Mouse (Mus musculus): ENCODE results near the gene Snx17. TPM values are rescaled to one million over a fixed set of nuclear protein-coding genes. Genes with fewer than 3 reads are reported as not detected.
A peak's percentile ranks its signal among the peaks of the same experiment; 100 is the strongest.

The Snx17 gene
- polyA plus RNA-seq, 1 experiment from 2014 or later: 139 TPM

GRCm38 (mm10) chr5:31188223-31188840, 4.7 kb upstream of the Snx17 start:
- H3K27ac ChIP-seq (replicated peaks): no peak overlapping the region
- no peaks in the 10 kb centered on the region for H3K9me3 ChIP-seq (replicated peaks)
- no peaks in the 10 kb centered on the region for H3K27me3 ChIP-seq (ENCODE audit: low read depth, poor library complexity, severe bottlenecking)
- peaks cover 12% of the 10 kb centered on the region for H3K4me1 ChIP-seq
- 86% methylated on average over 4 of the region's 4 CpGs for WGBS
- DNase-seq (ENCODE audit: low spot score): no peak
- H3K36me3 ChIP-seq: peaks cover 50% of the 10 kb centered on the region
- H3K4me3 ChIP-seq: no peak overlapping the region

- no peaks in the 10 kb centered on the region for H3K9me3 ChIP-seq (replicated peaks)
Observed at GRCm38 (mm10) chr5:31190201-31190600, 2.8 kb upstream of the Snx17 start.

GRCm38 (mm10) chr5:31192045-31192938, 735 bp upstream of the Snx17 start:
- H3K9me3 ChIP-seq (replicated peaks): no peaks in the 10 kb centered on the region
- 18% methylated on average over 42 of the region's 42 CpGs for WGBS
- H3K27ac ChIP-seq (replicated peaks): peak overlapping the region; percentile 88
- peaks cover 75% of the 10 kb centered on the region for H3K36me3 ChIP-seq
- no peaks in the 10 kb centered on the region for H3K27me3 ChIP-seq (ENCODE audit: low read depth, poor library complexity, severe bottlenecking)
- DNase-seq (ENCODE audit: low spot score): no peak
- H3K4me1 ChIP-seq: peaks cover 25% of the 10 kb centered on the region
- peak overlapping the region; percentile 93 for H3K4me3 ChIP-seq

More at GRCm38 (mm10) chr5:31190201-31190600, 2.8 kb upstream of the Snx17 start:
- Histone ChIP-seq H3K4me1 (peaks cover 25% of the 10 kb centered on the region), H3K27ac (replicated peaks) (no peak overlapping the region), H3K4me3 (no peak overlapping the region), H3K36me3 (peaks cover 60% of the 10 kb centered on the region), H3K27me3 (ENCODE audit: low read depth, poor library complexity, severe bottlenecking) (no peaks in the 10 kb centered on the region)
- no peak for DNase-seq (ENCODE audit: low spot score)
- WGBS: 92% methylated on average over 9 of the region's 9 CpGs

- 14% methylated on average over 25 of the region's 25 CpGs for WGBS
- H3K36me3 ChIP-seq: peaks cover 75% of the 10 kb centered on the region
- peak overlapping the region; percentile 93 for H3K4me3 ChIP-seq
- H3K4me1 ChIP-seq: peaks cover 25% of the 10 kb centered on the region
- no peaks in the 10 kb centered on the region for H3K9me3 ChIP-seq (replicated peaks)
- H3K27me3 ChIP-seq (ENCODE audit: low read depth, poor library complexity, severe bottlenecking): no peaks in the 10 kb centered on the region
- no peak for DNase-seq (ENCODE audit: low spot score)
- peak overlapping the region; percentile 88 for H3K27ac ChIP-seq (replicated peaks)
Observed at GRCm38 (mm10) chr5:31193631-31194281, 729 bp downstream of the Snx17 start.

- 92% methylated on average over 16 of the region's 16 CpGs for WGBS
- H3K4me3 ChIP-seq: peak overlapping the region; percentile 93
- H3K36me3 ChIP-seq: peaks cover 76% of the 10 kb centered on the region
- H3K27me3 ChIP-seq (ENCODE audit: low read depth, poor library complexity, severe bottlenecking): no peaks in the 10 kb centered on the region
- DNase-seq (ENCODE audit: low spot score): no peak
- no peaks in the 10 kb centered on the region for H3K9me3 ChIP-seq (replicated peaks)
- no peak overlapping the region for H3K27ac ChIP-seq (replicated peaks)
- H3K4me1 ChIP-seq: peaks cover 25% of the 10 kb centered on the region
Observed at GRCm38 (mm10) chr5:31194486-31195485, 1.8 kb downstream of the Snx17 start.

GRCm38 (mm10) chr5:31195671-31196070, 2.6 kb downstream of the Snx17 start:
- no peak overlapping the region for H3K4me3 ChIP-seq
- H3K4me1 ChIP-seq: peaks cover 32% of the 10 kb centered on the region
- peaks cover 76% of the 10 kb centered on the region for H3K36me3 ChIP-seq
- peaks cover 6% of the 10 kb centered on the region for H3K9me3 ChIP-seq (replicated peaks)
- 92% methylated on average over 4 of the region's 4 CpGs for WGBS
- DNase-seq (ENCODE audit: low spot score): no peak
- no peak overlapping the region for H3K27ac ChIP-seq (replicated peaks)
- H3K27me3 ChIP-seq (ENCODE audit: low read depth, poor library complexity, severe bottlenecking): no peaks in the 10 kb centered on the region

- Histone ChIP-seq H3K27ac (replicated peaks) (no peak overlapping the region), H3K27me3 (ENCODE audit: low read depth, poor library complexity, severe bottlenecking) (no peaks in the 10 kb centered on the region), H3K4me1 (peaks cover 37% of the 10 kb centered on the region), H3K36me3 (peaks cover 73% of the 10 kb centered on the region), H3K4me3 (0 out of 2 replicates have a peak overlapping the region, but pooled peaks have one; percentile 4), H3K9me3 (replicated peaks) (peaks cover 6% of the 10 kb centered on the region)
- DNase-seq (ENCODE audit: low spot score): no peak
- 95% methylated on average over 10 of the region's 10 CpGs for WGBS
Observed at GRCm38 (mm10) chr5:31196207-31196606, 3.2 kb downstream of the Snx17 start.

GRCm38 (mm10) chr5:31197072-31197471, 4.0 kb downstream of the Snx17 start:
- 95% methylated on average over 12 of the region's 12 CpGs for WGBS
- H3K36me3 ChIP-seq: peaks cover 68% of the 10 kb centered on the region
- no peak for DNase-seq (ENCODE audit: low spot score)
- H3K27me3 ChIP-seq (ENCODE audit: low read depth, poor library complexity, severe bottlenecking): no peaks in the 10 kb centered on the region
- peaks cover 34% of the 10 kb centered on the region for H3K4me1 ChIP-seq
- H3K27ac ChIP-seq (replicated peaks): no peak overlapping the region
- H3K9me3 ChIP-seq (replicated peaks): peaks cover 6% of the 10 kb centered on the region
- H3K4me3 ChIP-seq: no peak overlapping the region

GRCm38 (mm10) chr5:31198170-31198569, 5.1 kb downstream of the Snx17 start:
- Histone ChIP-seq H3K9me3 (replicated peaks) (peaks cover 6% of the 10 kb centered on the region), H3K4me1 (peaks cover 37% of the 10 kb centered on the region), H3K27ac (replicated peaks) (no peak overlapping the region), H3K4me3 (no peak overlapping the region), H3K27me3 (ENCODE audit: low read depth, poor library complexity, severe bottlenecking) (no peaks in the 10 kb centered on the region), H3K36me3 (peaks cover 76% of the 10 kb centered on the region)
- WGBS: 90% methylated on average over 9 of the region's 9 CpGs
- no peak for DNase-seq (ENCODE audit: low spot score)

- Histone ChIP-seq H3K4me3 (no peak overlapping the region), H3K4me1 (peaks cover 37% of the 10 kb centered on the region), H3K36me3 (peaks cover 82% of the 10 kb centered on the region), H3K9me3 (replicated peaks) (peaks cover 6% of the 10 kb centered on the region), H3K27ac (replicated peaks) (no peak overlapping the region), H3K27me3 (ENCODE audit: low read depth, poor library complexity, severe bottlenecking) (no peaks in the 10 kb centered on the region)
- 87% methylated on average over 5 of the region's 5 CpGs for WGBS
- no peak for DNase-seq (ENCODE audit: low spot score)
Observed at GRCm38 (mm10) chr5:31198616-31199320, 5.7 kb downstream of the Snx17 start.

- no peak for DNase-seq (ENCODE audit: low spot score)
- 93% methylated on average over 19 of the region's 19 CpGs for WGBS
- Histone ChIP-seq H3K4me1 (peaks cover 30% of the 10 kb centered on the region), H3K9me3 (replicated peaks) (peaks cover 6% of the 10 kb centered on the region), H3K27ac (replicated peaks) (no peak overlapping the region), H3K27me3 (ENCODE audit: low read depth, poor library complexity, severe bottlenecking) (no peaks in the 10 kb centered on the region), H3K4me3 (peak overlapping the region; percentile 84; the same call in 1 of the 2 replicates), H3K36me3 (peaks cover 87% of the 10 kb centered on the region)
Observed at GRCm38 (mm10) chr5:31199321-31199892, 6.4 kb downstream of the Snx17 start.

All from midbrain, embryonic 10.5 days (tissue).